Mouse (Mus musculus): ENCODE results near the gene Csgalnact2.

- no peak for TF ChIP-seq CTCF (IDR thresholded peaks at IDR 0.05)
- TF ChIP-seq POLR2A (IDR thresholded peaks at IDR 0.05; ENCODE audit: insufficient read depth, low read depth, low read length) = no peak
These were observed 29.2 kb upstream of the Csgalnact2 start for GRCm38 (mm10) chr6:118168106-118168505.
